Mouse (Mus musculus) c-Kit-positive CD71-negative TER-119-negative erythroid progenitor cells, embryonic 14.5 days (primary cell): Measurements from ENCODE around the gene Nox3.

Experiments used
- DNase-seq: peaks from one replicate; pipeline ENCODE4 v3.0.0-alpha.2; 2013; ENCODE audit warnings: low read depth

Nox3 gene

GRCm38 (mm10) chr17:3610307-3610754, 85.7 kb downstream of the Nox3 start:
- no peak for DNase-seq

GRCm38 (mm10) chr17:3602954-3603672, 92.9 kb downstream of the Nox3 start:
- no peak for DNase-seq

GRCm38 (mm10) chr17:3598393-3598792, 97.7 kb downstream of the Nox3 start:
- no peak for DNase-seq

GRCm38 (mm10) chr17:3597866-3598265, 98.2 kb downstream of the Nox3 start:
- DNase-seq = no peak

GRCm38 (mm10) chr17:3597130-3597529, 98.9 kb downstream of the Nox3 start:
- no peak for DNase-seq
